Mouse (Mus musculus) bone marrow macrophage, adult 2 months (primary cell): Measurements from ENCODE around the gene Cntf. TPM values are rescaled to one million over a fixed set of nuclear protein-coding genes. Genes with fewer than 3 reads are reported as not detected.
"Not testable (repeated sequence)": the region's sequence is repeated elsewhere in the genome, so short reads cannot be mapped to it uniquely, and the experiment has no call there.

Source experiments
- H3K27ac ChIP-seq: 2 replicates; pipeline ENCODE4 v1.5.1; 2012; ENCODE audit warnings: low read depth, low read length; ENCODE audit not compliant: insufficient read depth
- H3K4me1 ChIP-seq: 2 replicates; pipeline ENCODE4 v1.6.1; 2012; ENCODE audit warnings: low read length; ENCODE audit not compliant: control insufficient read depth, insufficient read depth
- H3K4me3 ChIP-seq: 2 replicates; pipeline ENCODE4 v1.5.1; 2012; ENCODE audit warnings: mild to moderate bottlenecking, low read length, moderate library complexity; ENCODE audit not compliant: insufficient read depth
- CTCF ChIP-seq: IDR thresholded peaks from 2 replicates; pipeline ENCODE4 v1.5.1; 2012; ENCODE audit warnings: low read depth, mild to moderate bottlenecking, low read length, moderate library complexity
- POLR2A ChIP-seq: IDR thresholded peaks from 2 replicates; pipeline ENCODE4 v1.6.1; 2012; ENCODE audit warnings: mild to moderate bottlenecking, low read depth, low read length, borderline replicate concordance
- polyA plus RNA-seq: library from polyadenylated mRNA; stranded (reverse); fragments of >200 nt; gene quantifications from 2 replicates; pipeline ENCODE4 v1.2.4, GENCODE M21; 2012; ENCODE audit not compliant: missing spikeins, insufficient read depth, insufficient read length

Cntf gene
- polyA plus RNA-seq, 1 experiment = 2.0 TPM

DNA sequence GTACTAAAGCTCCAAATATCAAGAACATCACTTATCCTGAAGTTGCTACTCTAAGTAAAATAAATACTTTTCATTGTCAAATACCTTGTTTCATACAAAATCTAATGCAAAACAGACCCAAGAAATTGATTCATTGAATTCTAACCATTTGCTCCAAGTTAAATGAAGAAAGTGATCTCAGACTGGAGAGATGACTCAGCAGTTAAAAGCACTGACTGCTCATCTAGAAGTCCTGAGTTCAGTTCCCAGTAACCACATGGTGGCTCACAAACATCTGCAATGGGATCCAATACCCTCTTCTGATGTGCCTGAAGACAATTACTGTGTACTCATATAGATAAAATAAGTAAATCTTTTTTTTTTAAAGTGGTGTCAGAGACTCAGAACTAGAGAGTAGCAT, 15.0 kb upstream of the Cntf start:
- Histone ChIP-seq H3K4me3 (no peak overlapping the region), H3K27ac (no peak overlapping the region), H3K4me1 (peaks cover 15% of the 10 kb centered on the region)
- TF ChIP-seq CTCF (no peak), POLR2A (no peak)

GRCm38 (mm10) chr19:12770888-12771287, 5.5 kb upstream of the Cntf start:
- no peak for TF ChIP-seq POLR2A
- TF ChIP-seq CTCF = no peak
- H3K4me1 ChIP-seq = 0 out of 2 replicates have a peak, but pooled peaks cover 2% of the 10 kb centered on the region
- no peak overlapping the region for H3K4me3 ChIP-seq
- H3K27ac ChIP-seq = no peak overlapping the region

DNA sequence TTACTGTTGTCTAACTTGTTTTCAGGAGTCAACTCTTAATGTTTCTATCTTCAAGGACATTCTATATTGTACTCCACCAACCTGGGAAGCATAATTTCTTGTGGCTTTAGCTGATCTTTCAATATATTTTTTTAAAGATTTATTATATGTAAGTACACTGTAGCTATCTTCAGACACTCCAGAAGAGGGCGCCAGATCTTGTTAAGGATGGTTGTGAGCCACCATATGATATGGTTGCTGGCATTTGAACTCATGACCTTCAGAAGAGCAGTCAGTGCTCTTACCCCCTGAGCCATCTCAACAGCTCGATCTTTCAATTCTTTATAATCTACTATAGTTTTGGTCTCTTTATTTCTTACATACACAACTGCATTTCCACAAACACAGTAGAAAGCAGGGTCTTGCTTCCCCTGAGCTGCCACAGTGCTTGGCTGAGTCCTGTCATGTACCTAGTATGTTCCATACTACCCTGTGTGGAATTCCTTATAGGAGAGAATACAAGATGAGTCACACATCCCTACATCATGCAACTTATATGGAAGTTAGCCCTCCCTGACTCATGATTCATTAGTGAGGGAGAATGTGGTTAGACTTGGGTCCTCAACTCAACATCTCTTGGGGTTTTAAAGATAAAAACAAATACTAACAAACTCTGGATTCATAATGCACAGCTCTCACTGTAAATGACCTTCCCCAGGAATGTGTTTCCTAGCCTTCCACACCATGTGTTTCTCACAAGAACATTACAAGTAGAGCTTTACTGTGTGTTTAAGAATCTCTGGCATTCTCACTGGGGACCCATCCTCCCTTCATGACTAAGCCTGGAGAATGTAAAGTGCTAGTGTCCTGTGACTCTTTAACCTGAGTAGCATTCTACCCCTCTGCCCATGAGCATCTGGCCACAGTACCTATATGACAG, 3.0 kb downstream of the Cntf start:
- H3K27ac ChIP-seq = no peak overlapping the region
- no peak for TF ChIP-seq CTCF
- TF ChIP-seq POLR2A = no peak

GRCm38 (mm10) chr19:12759656-12760055, 5.8 kb downstream of the Cntf start:
- no peak overlapping the region for H3K4me3 ChIP-seq

More for the DNA sequence above, 3.0 kb downstream of the Cntf start:
- H3K4me3 ChIP-seq = no peak overlapping the region
- H3K4me1 ChIP-seq = no peaks in the 10 kb centered on the region

DNA sequence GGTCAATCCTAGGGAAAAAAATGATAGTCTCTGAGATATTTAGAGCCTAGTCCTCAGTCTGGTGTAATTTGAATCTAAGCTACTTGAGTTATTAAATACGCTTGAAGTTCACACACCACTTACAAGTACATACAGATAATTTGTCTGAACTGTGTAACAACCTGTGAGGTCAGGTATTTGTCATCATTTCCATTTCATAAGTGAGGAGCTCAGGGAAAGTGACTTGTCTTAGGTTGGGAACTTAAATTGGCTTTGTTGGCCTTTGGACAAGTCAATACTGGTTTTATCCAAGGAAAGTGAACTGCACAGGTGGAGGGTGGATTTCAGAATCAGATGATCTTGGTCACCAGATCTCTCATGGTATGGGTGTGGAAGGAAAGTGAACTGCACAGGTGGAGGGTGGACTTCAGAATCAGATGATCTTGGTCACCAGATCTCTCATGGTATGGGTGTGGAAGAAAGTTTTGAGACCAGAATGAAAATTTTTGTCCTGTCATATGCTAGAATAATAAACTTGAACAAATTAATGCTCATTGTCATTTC, 6.4 kb downstream of the Cntf start:
- no peak for TF ChIP-seq POLR2A
- TF ChIP-seq CTCF = no peak
- H3K4me3 ChIP-seq = no peak overlapping the region
- no peak overlapping the region for H3K27ac ChIP-seq
- no peaks in the 10 kb centered on the region for H3K4me1 ChIP-seq

More at GRCm38 (mm10) chr19:12759656-12760055, 5.8 kb downstream of the Cntf start:
- H3K4me1 ChIP-seq = no peaks in the 10 kb centered on the region
- no peak for TF ChIP-seq CTCF
- no peak for TF ChIP-seq POLR2A
- no peak overlapping the region for H3K27ac ChIP-seq

DNA sequence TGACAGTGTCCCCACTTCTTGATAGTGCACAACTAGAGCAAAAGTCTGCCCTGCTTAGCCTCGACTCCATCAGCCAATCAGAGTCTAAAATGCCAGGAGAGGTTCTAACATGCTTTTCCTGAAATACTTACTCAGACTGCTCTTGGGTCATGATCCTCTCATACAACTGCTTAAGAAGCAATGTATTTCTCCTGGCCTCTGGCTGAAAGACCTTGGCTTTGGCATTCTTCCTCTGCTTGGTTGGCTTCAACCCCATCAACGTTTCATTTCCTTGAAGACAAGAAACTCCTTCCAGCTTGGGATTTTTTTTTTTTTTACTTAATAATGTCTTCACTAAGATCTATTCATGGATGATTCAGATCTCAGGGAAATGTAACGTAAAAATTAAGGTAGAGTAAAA, 9.1 kb downstream of the Cntf start:
- H3K27ac ChIP-seq = no peak overlapping the region
- TF ChIP-seq CTCF (no peak), POLR2A (no peak)
- H3K4me1 ChIP-seq = no peaks in the 10 kb centered on the region
- H3K4me3 ChIP-seq = no peak overlapping the region

GRCm38 (mm10) chr19:12731950-12732349, 33.5 kb downstream of the Cntf start:
- TF ChIP-seq POLR2A = no peak
- no peak for TF ChIP-seq CTCF
- H3K27ac ChIP-seq = no peak overlapping the region

DNA sequence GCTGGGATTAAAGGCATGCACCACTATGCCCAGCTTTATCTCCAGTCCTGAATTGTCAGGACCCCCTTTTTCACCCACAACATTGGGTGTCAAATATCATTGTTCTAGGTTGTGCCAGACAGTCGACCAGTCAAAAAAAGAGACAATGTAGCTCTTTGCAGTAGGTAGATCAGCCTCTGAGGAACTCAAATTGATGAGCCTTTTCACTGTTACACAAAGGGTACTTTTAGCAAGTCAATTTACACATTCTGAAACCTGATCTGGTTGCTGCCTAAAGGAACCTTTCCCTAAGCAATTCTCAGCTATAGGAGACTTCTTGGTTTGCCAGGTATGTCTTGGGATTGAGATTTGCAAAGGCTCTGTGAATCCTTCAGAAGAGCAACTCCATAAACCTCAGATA, 34.4 kb downstream of the Cntf start:
- TF ChIP-seq CTCF (no peak), POLR2A (no peak)
- peaks cover 13% of the 10 kb centered on the region for H3K4me1 ChIP-seq
- peak overlapping the region; percentile 91 for H3K27ac ChIP-seq
- no peak overlapping the region for H3K4me3 ChIP-seq

More at GRCm38 (mm10) chr19:12731950-12732349, 33.5 kb downstream of the Cntf start:
- H3K4me1 ChIP-seq = peaks cover 13% of the 10 kb centered on the region
- no peak overlapping the region for H3K4me3 ChIP-seq

GRCm38 (mm10) chr19:12725851-12726250, 39.6 kb downstream of the Cntf start:
- TF ChIP-seq POLR2A (no peak), CTCF (no peak)
- Histone ChIP-seq H3K27ac (no peak overlapping the region), H3K4me3 (no peak overlapping the region), H3K4me1 (peaks cover 5% of the 10 kb centered on the region)

- Histone ChIP-seq H3K4me1 (no peaks in the 10 kb centered on the region), H3K4me3 (no peak overlapping the region), H3K27ac (no peak overlapping the region)
- TF ChIP-seq POLR2A (no peak), CTCF (peak; percentile 54)
These were observed 43.1 kb downstream of the Cntf start for GRCm38 (mm10) chr19:12722308-12722707.

DNA sequence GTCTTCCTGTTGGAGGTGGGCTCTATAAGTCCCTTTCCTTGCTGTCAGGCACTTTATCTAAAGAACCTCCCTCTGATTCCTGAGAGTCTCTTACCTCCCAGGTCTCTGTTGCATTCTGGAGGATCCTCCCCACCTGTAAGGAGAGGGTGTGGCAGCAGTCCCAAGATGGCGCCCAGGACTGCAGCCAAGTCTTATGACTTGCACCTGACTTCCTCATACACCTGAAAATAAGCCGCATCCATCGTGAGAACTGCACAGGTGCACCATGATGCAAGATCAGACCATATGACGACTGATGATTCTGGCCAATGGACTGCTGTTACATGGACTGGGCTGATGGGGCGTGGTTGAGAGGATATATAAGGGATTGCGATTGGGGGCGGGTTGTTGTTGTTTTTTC, 43.8 kb downstream of the Cntf start:
- not testable (repeated sequence) for H3K27ac ChIP-seq, H3K4me1 ChIP-seq, H3K4me3 ChIP-seq

DNA sequence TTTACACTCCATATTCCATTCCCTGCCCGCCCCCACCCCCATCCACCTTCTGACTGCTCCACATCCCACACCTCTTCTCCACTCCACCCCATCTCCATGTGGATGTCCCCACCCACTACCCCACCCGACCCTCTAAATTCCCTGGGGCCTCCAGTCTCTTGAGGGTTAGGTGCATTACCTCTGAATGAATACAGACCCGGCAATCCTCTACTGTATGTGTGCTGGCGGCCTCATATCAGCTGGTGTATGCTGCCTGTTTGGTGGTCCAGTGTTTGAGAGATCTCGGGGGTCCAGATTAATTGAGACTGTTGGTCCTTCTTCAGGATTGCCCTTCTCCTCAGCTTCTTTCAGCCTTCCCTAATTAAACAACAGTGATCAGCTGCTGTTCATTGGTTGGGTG, 44.5 kb downstream of the Cntf start:
- H3K27ac ChIP-seq, H3K4me1 ChIP-seq, H3K4me3 ChIP-seq: not testable (repeated sequence)
